Mouse (Mus musculus) layer of hippocampus, adult 2 months (tissue): ENCODE measurements around the gene Mark2. TPM values are rescaled to one million over a fixed set of nuclear protein-coding genes. Genes with fewer than 3 reads are reported as not detected.
A peak's percentile ranks its signal among the peaks of the same experiment; 100 is the strongest.

Experiments used
- DNase-seq, 2 experiments: peaks; one replicate each; pipeline ENCODE4 v3.0.0; 2022; ENCODE audit warnings: low spot score in 2 of 2
- H3K27ac ChIP-seq: fragments of 200-600 bp; 2 replicates; pipeline ENCODE4 v1.8.1; 2022
- H3K4me3 ChIP-seq: fragments of 200-600 bp; 2 replicates; pipeline ENCODE4 v1.8.1; 2022; ENCODE audit warnings: mild to moderate bottlenecking
- CTCF ChIP-seq: fragments of 200-600 bp; conservative IDR thresholded peaks from 2 replicates; pipeline ENCODE4 v1.8.1; 2022; ENCODE audit warnings: antibody characterized with exemption, mild to moderate bottlenecking, moderate library complexity
- total RNA-seq, 2 experiments: library from RNA; stranded (reverse); gene quantifications; 2 replicates each; pipeline ENCODE4 v1.2.3; 2021

Gene Mark2
- total RNA-seq, 2 experiments from 2014 or later = 119 to 127 TPM

- Histone ChIP-seq H3K27ac (peak overlapping the region; percentile 76), H3K4me3 (no peak overlapping the region)
- no peak for DNase-seq
- peak; percentile 7; the same call in 1 of the 2 replicates for TF ChIP-seq CTCF
Measured at GRCm38 (mm10) chr19:7301647-7302492, 39.8 kb downstream of the Mark2 start.

- peak overlapping the region; percentile 86; the same call in 1 of the 2 replicates for H3K27ac ChIP-seq
- no peak for DNase-seq
- no peak for TF ChIP-seq CTCF
- H3K4me3 ChIP-seq = no peak overlapping the region
Measured at GRCm38 (mm10) chr19:7300078-7300477, 41.6 kb downstream of the Mark2 start.

GRCm38 (mm10) chr19:7299052-7299451 lies 42.6 kb downstream of the Mark2 start:
- H3K27ac ChIP-seq = peak overlapping the region; percentile 86
- DNase-seq = peak; percentile 67 to 89
- no peak overlapping the region for H3K4me3 ChIP-seq
- no peak for TF ChIP-seq CTCF

- Histone ChIP-seq H3K27ac (no peak overlapping the region), H3K4me3 (no peak overlapping the region)
- DNase-seq = no peak
- TF ChIP-seq CTCF = no peak
Measured at GRCm38 (mm10) chr19:7295959-7296358, 45.7 kb downstream of the Mark2 start.

- H3K27ac ChIP-seq = peak overlapping the region; percentile 82
- TF ChIP-seq CTCF = no peak
- H3K4me3 ChIP-seq = no peak overlapping the region; the same call in 1 of the 2 replicates
- no peak for DNase-seq
Measured at GRCm38 (mm10) chr19:7295071-7295658, 46.5 kb downstream of the Mark2 start.

- Histone ChIP-seq H3K27ac (peak overlapping the region; percentile 82), H3K4me3 (no peak overlapping the region)
- no peak for TF ChIP-seq CTCF
- no peak for DNase-seq
Measured at GRCm38 (mm10) chr19:7294098-7294876, 47.4 kb downstream of the Mark2 start.

GRCm38 (mm10) chr19:7291958-7292709 lies 49.5 kb downstream of the Mark2 start:
- H3K4me3 ChIP-seq = no peak overlapping the region
- DNase-seq = no peak
- H3K27ac ChIP-seq = peak overlapping the region; percentile 75

GRCm38 (mm10) chr19:7289767-7290166 lies 51.9 kb downstream of the Mark2 start:
- TF ChIP-seq CTCF = no peak
- DNase-seq = no peak
- Histone ChIP-seq H3K27ac (no peak overlapping the region), H3K4me3 (no peak overlapping the region)

More at GRCm38 (mm10) chr19:7291958-7292709, 49.5 kb downstream of the Mark2 start:
- no peak for TF ChIP-seq CTCF

GRCm38 (mm10) chr19:7288288-7288687 lies 53.4 kb downstream of the Mark2 start:
- H3K4me3 ChIP-seq = no peak overlapping the region
- H3K27ac ChIP-seq = peak overlapping the region; percentile 1; the same call in 1 of the 2 replicates
- 0 out of 2 replicates have a peak, but pooled peaks have one; percentile 29 for TF ChIP-seq CTCF
- DNase-seq = no peak

- Histone ChIP-seq H3K27ac (peak overlapping the region; percentile 53; the same call in 1 of the 2 replicates), H3K4me3 (no peak overlapping the region)
- no peak for DNase-seq
- no peak for TF ChIP-seq CTCF
Measured at GRCm38 (mm10) chr19:7286563-7287315, 54.9 kb downstream of the Mark2 start.

GRCm38 (mm10) chr19:7280557-7281330 lies 60.9 kb downstream of the Mark2 start:
- peak; percentile 74 to 87 for DNase-seq
- Histone ChIP-seq H3K27ac (peak overlapping the region; percentile 92), H3K4me3 (no peak overlapping the region)
- no peak for TF ChIP-seq CTCF
